Mouse (Mus musculus) lung, adult 10 weeks (tissue): ENCODE measurements around the gene Lep. TPM values are rescaled to one million over a fixed set of nuclear protein-coding genes. Genes with fewer than 3 reads are reported as not detected.

Experiments used
- polyA plus RNA-seq: library from polyadenylated mRNA; stranded (reverse); fragments of 350-450 nt; fragmentation: Illumina TruSeq; extraction: RNeasy Lipid Tissue Mini Kit (QIAGEN cat#74804); gene quantifications from one replicate; pipeline ENCODE4 v1.2.3, GENCODE M21; 2014; ENCODE audit warnings: low read depth, low replicate concordance; ENCODE audit not compliant: insufficient read depth

Lep gene
- polyA plus RNA-seq: 1.2 TPM

DNA sequence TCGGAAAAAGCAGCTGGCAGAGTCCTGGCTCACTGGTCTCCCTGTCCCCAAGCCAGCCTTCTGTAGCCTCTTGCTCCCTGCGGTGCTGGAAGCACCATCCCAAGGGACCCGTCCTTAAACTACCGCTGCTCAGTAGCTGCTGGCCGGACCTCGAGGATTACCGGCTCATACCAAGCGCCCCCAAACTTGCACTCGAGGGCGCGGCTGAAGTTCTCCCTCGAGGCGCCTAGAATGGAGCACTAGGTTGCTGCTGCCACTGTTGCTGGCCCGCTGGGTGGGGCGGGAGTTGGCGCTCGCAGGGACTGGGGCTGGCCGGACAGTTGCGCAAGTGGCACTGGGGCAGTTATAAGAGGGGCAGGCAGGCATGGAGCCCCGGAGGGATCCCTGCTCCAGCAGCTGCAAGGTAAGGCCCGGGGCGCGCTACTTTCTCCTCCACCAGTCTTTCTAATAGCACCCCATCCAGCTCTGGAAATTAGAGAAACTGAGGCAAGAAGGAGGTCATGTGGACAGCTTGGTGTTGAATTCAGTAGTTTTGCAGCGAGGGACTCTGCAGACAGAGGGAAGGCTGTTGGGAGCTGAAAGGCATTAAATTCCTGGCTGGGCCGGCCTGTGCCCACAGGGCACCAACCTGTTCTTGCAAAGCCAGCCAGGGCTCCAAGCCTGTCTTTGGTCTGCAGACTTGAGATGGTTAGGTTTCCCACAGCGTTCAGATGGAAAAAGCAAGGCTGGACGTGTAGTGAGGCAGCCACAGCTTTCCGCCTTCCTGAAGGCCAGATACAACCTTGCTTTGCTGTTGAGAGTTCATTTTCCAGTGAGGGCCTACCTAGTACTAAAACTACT lies at the start of gene Lep:
TSS of gene Lep (plus strand) at position 375 of the 840 bp plus-strand sequence.

Other genes with a start within 250 kb of the Lep start
- gene Lrrc4, start 228.5 kb upstream of the Lep start, polyA plus RNA-seq: 0.14 TPM
- gene Rbm28, start 104.8 kb downstream of the Lep start, polyA plus RNA-seq: 19.2 TPM
- 3.2 TPM for gene Prrt4, start 119.4 kb downstream of the Lep start, polyA plus RNA-seq
- gene Impdh1, start 156.1 kb downstream of the Lep start, polyA plus RNA-seq: 101 TPM
- 282 TPM for gene Hilpda, start 212.3 kb downstream of the Lep start, polyA plus RNA-seq
- 4.0 TPM for gene Fam71f2, start 219.4 kb downstream of the Lep start, polyA plus RNA-seq